Mouse (Mus musculus) myocyte (in vitro differentiated cells): ENCODE results near the gene Olfr49. TPM values are rescaled to one million over a fixed set of nuclear protein-coding genes. Genes with fewer than 3 reads are reported as not detected.

Source experiments
- H3K27me3 ChIP-seq: one replicate; pipeline ENCODE4 v1.6.1; 2011; ENCODE audit not compliant: control insufficient read depth, insufficient read depth, insufficient read length
- H3K36me3 ChIP-seq: one replicate; pipeline ENCODE4 v1.6.1; 2011; ENCODE audit not compliant: control insufficient read depth, insufficient read depth
- H3K4me2 ChIP-seq: one replicate; pipeline ENCODE4 v1.6.1; 2011; ENCODE audit warnings: low read depth, control low read depth
- H3K4me3 ChIP-seq: one replicate; pipeline ENCODE4 v1.5.1; 2011; ENCODE audit warnings: mild to moderate bottlenecking, control low read depth, moderate library complexity
- H3K79me2 ChIP-seq: one replicate; pipeline ENCODE4 v1.6.1; 2011; ENCODE audit not compliant: control insufficient read depth, insufficient read depth
- H3ac ChIP-seq: one replicate; pipeline ENCODE4 v1.6.1; 2011; ENCODE audit not compliant: control insufficient read depth, insufficient read length
- CEBPB ChIP-seq: IDR thresholded peaks from 2 replicates; pipeline ENCODE4 v1.6.1; 2011; ENCODE audit warnings: mild to moderate bottlenecking, moderate library complexity; ENCODE audit not compliant: poor library complexity, insufficient read depth, severe bottlenecking
- E2F4 ChIP-seq: IDR thresholded peaks from one replicate; pipeline ENCODE4 v1.6.1; 2011; ENCODE audit warnings: mild to moderate bottlenecking, control low read depth, moderate library complexity; ENCODE audit not compliant: insufficient read depth
- MAX ChIP-seq: IDR thresholded peaks from one replicate; pipeline ENCODE4 v1.6.1; 2011; ENCODE audit warnings: low read depth, mild to moderate bottlenecking, control low read depth
- MYOD1 ChIP-seq, 3 experiments: IDR thresholded peaks; one replicate each; pipeline ENCODE4 v1.6.1; 2011; ENCODE audit warnings: control low read depth in 2 of 3, low read depth in 2 of 3, mild to moderate bottlenecking in 2 of 3, moderate library complexity in 1 of 3; ENCODE audit not compliant: insufficient read length in 2 of 3, control insufficient read depth in 1 of 3
- MYOG ChIP-seq, 3 experiments: IDR thresholded peaks; one replicate each; pipeline ENCODE4 v1.6.1; 2011; ENCODE audit warnings: control low read depth in 2 of 3, low read depth in 2 of 3, mild to moderate bottlenecking in 2 of 3; ENCODE audit not compliant: insufficient read length in 2 of 3, control insufficient read depth in 1 of 3, insufficient read depth in 1 of 3
- POLR2A ChIP-seq: IDR thresholded peaks from one replicate; pipeline ENCODE4 v1.6.1; 2011; ENCODE audit warnings: low read depth, mild to moderate bottlenecking, control low read depth, moderate library complexity; ENCODE audit not compliant: insufficient read length
- POLR2AphosphoS2 ChIP-seq: IDR thresholded peaks from one replicate; pipeline ENCODE4 v1.6.1; 2011; ENCODE audit warnings: low read depth, control low read depth; ENCODE audit not compliant: insufficient read length
- REST ChIP-seq: IDR thresholded peaks from one replicate; pipeline ENCODE4 v1.6.1; 2011; ENCODE audit warnings: mild to moderate bottlenecking, control low read depth, moderate library complexity; ENCODE audit not compliant: insufficient read depth, insufficient read length
- SRF ChIP-seq: IDR thresholded peaks from one replicate; pipeline ENCODE4 v1.6.1; 2011; ENCODE audit warnings: low read depth; ENCODE audit not compliant: control insufficient read depth, insufficient read length
- TCF12 ChIP-seq: IDR thresholded peaks from one replicate; pipeline ENCODE4 v1.6.1; 2011; ENCODE audit warnings: mild to moderate bottlenecking, control low read depth; ENCODE audit not compliant: poor library complexity, insufficient read depth, severe bottlenecking
- TCF3 ChIP-seq: IDR thresholded peaks from one replicate; pipeline ENCODE4 v1.6.1; 2011; ENCODE audit warnings: low read depth, control low read depth; ENCODE audit not compliant: insufficient read length
- USF1 ChIP-seq: IDR thresholded peaks from one replicate; pipeline ENCODE4 v1.6.1; 2011; ENCODE audit warnings: low read depth, mild to moderate bottlenecking, control low read depth, moderate library complexity
- polyA plus RNA-seq: library from polyadenylated mRNA; unstranded; fragments of >200 nt; fragmentation: generic; extraction: Trizol; gene quantifications from one replicate; pipeline ENCODE4 v1.2.1, GENCODE M21; 2012; ENCODE audit warnings: missing spikeins

Gene Olfr49
- not detected for polyA plus RNA-seq

DNA sequence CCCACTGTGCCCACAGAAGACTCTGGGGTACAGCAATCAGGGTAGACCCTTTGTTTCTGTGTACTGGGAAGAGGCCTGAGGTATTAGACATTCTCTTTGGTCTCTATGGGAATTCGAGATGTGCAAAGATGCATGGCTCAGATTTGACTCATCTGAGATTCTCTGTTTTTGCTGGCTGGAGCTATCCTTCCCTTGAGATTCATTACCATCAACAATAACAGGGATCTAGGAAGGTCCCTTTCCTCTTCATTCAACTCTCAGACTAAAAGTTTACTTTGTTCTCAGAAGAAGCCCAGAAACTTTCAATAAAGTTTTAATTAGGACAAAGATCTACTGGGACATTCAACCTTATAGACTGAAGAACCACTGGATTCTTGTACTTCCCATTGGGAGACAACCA lies at the start of gene Olfr49:
Gene Olfr49 (minus strand): TSS at position 101 of the 400 bp plus-strand sequence.
- Histone ChIP-seq H3ac (no peak within 1 kb of the TSS), H3K79me2 (no peaks in the 10 kb centered on the region), H3K4me2 (no peak within 1 kb of the TSS), H3K4me3 (no peak within 1 kb of the TSS), H3K27me3 (no peaks in the 10 kb centered on the region), H3K36me3 (no peaks in the 10 kb centered on the region)
- no peak for TF ChIP-seq SRF
- TF ChIP-seq E2F4 = no peak
- no peak for TF ChIP-seq POLR2AphosphoS2
- no peak for TF ChIP-seq CEBPB
- TF ChIP-seq MAX = no peak
- TF ChIP-seq TCF3 = no peak
- TF ChIP-seq REST = no peak
- no peak for TF ChIP-seq POLR2A
- TF ChIP-seq USF1 = no peak
- no peak for TF ChIP-seq MYOD1 (IDR thresholded peaks at IDR 0.05; ENCODE audit: control insufficient read depth in 1 of 3, insufficient read length in 2 of 3, low read depth in 2 of 3)
- no peak for TF ChIP-seq MYOG (IDR thresholded peaks at IDR 0.05; ENCODE audit: control insufficient read depth in 1 of 3, insufficient read depth in 1 of 3, insufficient read length in 2 of 3, low read depth in 2 of 3)
- no peak for TF ChIP-seq TCF12

GRCm38 (mm10) chr14:54333452-54334189 lies 48.9 kb upstream of the Olfr49 start:
- Histone ChIP-seq H3ac (no peak overlapping the region), H3K36me3 (no peaks in the 10 kb centered on the region), H3K4me2 (no peak overlapping the region), H3K79me2 (no peaks in the 10 kb centered on the region), H3K27me3 (peaks cover 4% of the 10 kb centered on the region), H3K4me3 (no peak overlapping the region)
- TF ChIP-seq USF1 (no peak), SRF (no peak), CEBPB (no peak), REST (no peak), POLR2A (no peak), E2F4 (no peak), MYOG (IDR thresholded peaks at IDR 0.05; ENCODE audit: control insufficient read depth in 1 of 3, insufficient read depth in 1 of 3, insufficient read length in 2 of 3, low read depth in 2 of 3) (no peak), POLR2AphosphoS2 (no peak), TCF12 (no peak), MYOD1 (IDR thresholded peaks at IDR 0.05; ENCODE audit: control insufficient read depth in 1 of 3, insufficient read length in 2 of 3, low read depth in 2 of 3) (no peak), MAX (no peak), TCF3 (no peak)

- TF ChIP-seq CEBPB (no peak), SRF (no peak), MAX (no peak), TCF3 (no peak), MYOD1 (IDR thresholded peaks at IDR 0.05; ENCODE audit: control insufficient read depth in 1 of 3, insufficient read length in 2 of 3, low read depth in 2 of 3) (no peak), REST (no peak), POLR2AphosphoS2 (no peak), USF1 (no peak), E2F4 (no peak), TCF12 (no peak), MYOG (IDR thresholded peaks at IDR 0.05; ENCODE audit: control insufficient read depth in 1 of 3, insufficient read depth in 1 of 3, insufficient read length in 2 of 3, low read depth in 2 of 3) (no peak), POLR2A (no peak)
- H3K4me2 ChIP-seq = no peak overlapping the region
- no peak overlapping the region for H3K4me3 ChIP-seq
- no peaks in the 10 kb centered on the region for H3K36me3 ChIP-seq
- H3ac ChIP-seq = no peak overlapping the region
- H3K79me2 ChIP-seq = no peaks in the 10 kb centered on the region
- peaks cover 4% of the 10 kb centered on the region for H3K27me3 ChIP-seq
Observed at GRCm38 (mm10) chr14:54332176-54333074, 47.7 kb upstream of the Olfr49 start.

GRCm38 (mm10) chr14:54331178-54331577 lies 46.4 kb upstream of the Olfr49 start:
- no peaks in the 10 kb centered on the region for H3K36me3 ChIP-seq
- TF ChIP-seq CEBPB (no peak), MAX (no peak), TCF3 (no peak), MYOD1 (IDR thresholded peaks at IDR 0.05; ENCODE audit: control insufficient read depth in 1 of 3, insufficient read length in 2 of 3, low read depth in 2 of 3) (no peak), POLR2AphosphoS2 (no peak), E2F4 (no peak), SRF (no peak), TCF12 (no peak), REST (no peak), POLR2A (no peak), USF1 (no peak), MYOG (IDR thresholded peaks at IDR 0.05; ENCODE audit: control insufficient read depth in 1 of 3, insufficient read depth in 1 of 3, insufficient read length in 2 of 3, low read depth in 2 of 3) (no peak)
- H3K79me2 ChIP-seq = no peaks in the 10 kb centered on the region
- no peak overlapping the region for H3K4me2 ChIP-seq
- no peak overlapping the region for H3K4me3 ChIP-seq
- peaks cover 4% of the 10 kb centered on the region for H3K27me3 ChIP-seq
- no peak overlapping the region for H3ac ChIP-seq
